Mouse (Mus musculus): ENCODE data around the gene Stoml3. TPM values are rescaled to one million over a fixed set of nuclear protein-coding genes. Genes with fewer than 3 reads are reported as not detected.

Gene Stoml3
- polyA plus RNA-seq, 1 experiment from 2014 or later, result 0.14 TPM

DNA sequence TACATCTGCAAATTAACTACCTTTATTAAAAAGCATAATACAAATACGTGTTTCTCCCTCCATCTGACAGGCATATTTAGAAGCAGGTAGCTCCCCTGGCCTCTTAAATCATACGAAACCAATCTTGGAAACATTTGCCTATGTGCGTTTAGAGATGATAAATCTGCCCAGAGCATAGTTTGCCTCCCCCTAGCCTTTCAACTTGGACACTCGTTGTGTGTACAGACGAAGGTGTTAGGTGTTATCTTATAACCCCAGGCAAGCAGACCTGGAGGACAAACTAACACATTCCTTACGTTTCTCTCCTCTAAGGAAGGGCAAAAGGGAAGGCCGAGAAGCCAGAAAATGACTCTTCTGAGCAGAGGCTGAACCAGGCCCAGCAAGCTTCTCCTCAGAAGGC, 64.2 kb downstream of the Stoml3 start:
- WGBS, result 38% methylated on average over 7 of the region's 7 CpGs
- H3K4me3 ChIP-seq, result no peak overlapping the region
- no peak overlapping the region for H3K27ac ChIP-seq
- no peak for ATAC-seq (ENCODE audit: borderline replicate concordance, extremely low read depth, low FRiP score, low TSS enrichment)
- no peaks in the 10 kb centered on the region for H3K9me3 ChIP-seq
- H3K9ac ChIP-seq, result no peak overlapping the region
- no peaks in the 10 kb centered on the region for H3K36me3 ChIP-seq
- H3K4me2 ChIP-seq, result no peak overlapping the region
- 0 out of 2 replicates have a peak, but pooled peaks cover 5% of the 10 kb centered on the region for H3K4me1 ChIP-seq
- no peaks in the 10 kb centered on the region for H3K27me3 ChIP-seq

DNA sequence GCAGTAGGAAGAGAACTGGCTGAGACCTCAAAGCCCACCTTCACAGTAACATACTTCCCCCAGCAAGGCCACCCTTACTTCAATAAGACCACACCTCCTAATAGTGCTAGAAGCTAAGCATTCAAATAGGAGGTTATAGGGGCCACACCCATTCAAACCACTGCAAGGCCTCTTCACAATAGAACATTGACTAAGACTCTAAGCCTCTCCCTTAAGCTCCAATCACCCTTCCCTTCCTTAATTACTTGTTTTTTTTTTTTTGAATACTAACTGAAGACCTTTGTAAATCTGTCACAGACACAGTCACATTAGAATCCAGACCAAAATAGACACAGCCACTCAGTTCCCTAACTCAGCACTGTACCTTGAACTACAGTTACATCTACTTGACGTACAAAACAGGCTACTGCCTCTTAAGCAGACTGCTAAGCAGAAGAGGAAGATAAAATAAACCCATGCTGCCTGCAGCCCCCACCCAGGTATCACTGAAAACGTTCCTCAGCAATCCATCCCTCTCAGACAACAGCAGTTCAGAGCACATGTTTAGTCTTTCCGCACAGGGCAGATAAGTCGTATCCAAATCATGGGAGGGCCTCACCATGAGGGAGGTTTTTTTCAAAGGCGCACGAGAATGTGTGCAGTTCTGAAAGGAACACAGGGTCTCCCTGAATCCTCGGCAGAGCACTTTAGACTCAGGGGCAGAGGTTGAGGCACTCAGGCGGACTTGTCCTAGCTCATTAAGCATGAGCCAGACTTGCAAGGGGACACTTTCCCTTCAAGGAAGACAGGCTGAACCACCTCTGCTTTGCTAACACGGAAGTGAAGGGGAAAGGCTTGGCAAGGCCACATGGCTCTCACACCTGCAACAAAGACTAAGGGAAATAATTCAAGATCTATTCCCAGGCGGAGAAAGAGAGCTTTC, 66.8 kb downstream of the Stoml3 start:
- 42% methylated on average over 10 of the region's 10 CpGs for WGBS
- H3K9ac ChIP-seq, result no peak overlapping the region
- H3K4me1 ChIP-seq, result peaks cover 14% of the 10 kb centered on the region
- no peak overlapping the region for H3K27ac ChIP-seq
- no peaks in the 10 kb centered on the region for H3K9me3 ChIP-seq
- ATAC-seq (ENCODE audit: borderline replicate concordance, extremely low read depth, low FRiP score, low TSS enrichment), result no peak
- no peaks in the 10 kb centered on the region for H3K27me3 ChIP-seq
- no peaks in the 10 kb centered on the region for H3K36me3 ChIP-seq
- no peak overlapping the region for H3K4me3 ChIP-seq
- no peak overlapping the region for H3K4me2 ChIP-seq

- Histone ChIP-seq H3K27ac (peak overlapping the region; percentile 46), H3K9me3 (no peaks in the 10 kb centered on the region), H3K4me2 (peak overlapping the region; percentile 21; the same call in 1 of the 2 replicates), H3K9ac (no peak overlapping the region), H3K36me3 (no peaks in the 10 kb centered on the region), H3K27me3 (no peaks in the 10 kb centered on the region; the same call in 1 of the 2 replicates), H3K4me3 (no peak overlapping the region), H3K4me1 (peaks cover 14% of the 10 kb centered on the region)
- WGBS, result 44% methylated on average over 16 of the region's 16 CpGs
- peak; percentile 47 for ATAC-seq (ENCODE audit: borderline replicate concordance, extremely low read depth, low FRiP score, low TSS enrichment)
Observed at GRCm38 (mm10) chr3:53557388-53558214, 69.1 kb downstream of the Stoml3 start.

Other genes starting within 250 kb of the Stoml3 start
- 8.0 and 8.4 TPM in 2 replicates for gene Nhlrc3, start 25.3 kb upstream of the Stoml3 start, polyA plus RNA-seq (2015; fragmentation: Nextera tagmentation; extraction: Ambion mirVana)
- gene Proser1, start 25.0 kb upstream of the Stoml3 start, polyA plus RNA-seq (2015; fragmentation: Nextera tagmentation; extraction: Ambion mirVana), result 14.1 and 19.0 TPM in 2 replicates
- 10.5 and 10.6 TPM in 2 replicates for gene Frem2, start 168.7 kb downstream of the Stoml3 start, polyA plus RNA-seq (2015; fragmentation: Nextera tagmentation; extraction: Ambion mirVana)

All from lung, embryonic 15.5 days (tissue).